Mouse (Mus musculus) thymus, adult 2 months (tissue): ENCODE results near the gene Lpar1.

ENCODE experiments used
- CTCF ChIP-seq: fragments of 200-500 bp; IDR thresholded peaks from 2 replicates; pipeline ENCODE4 v1.5.1; 2012; ENCODE audit warnings: mild to moderate bottlenecking, control low read depth, low read length, moderate library complexity, borderline replicate concordance; ENCODE audit not compliant: control insufficient read depth, poor library complexity, insufficient read depth; ENCODE audit errors: extremely low read depth
- POLR2A ChIP-seq: fragments of 200-500 bp; IDR thresholded peaks from 2 replicates; pipeline ENCODE4 v1.6.1; 2012; ENCODE audit warnings: mild to moderate bottlenecking, low read length, control low read depth, moderate library complexity; ENCODE audit not compliant: control insufficient read depth, poor library complexity, insufficient read depth; ENCODE audit errors: extremely low read depth

DNA sequence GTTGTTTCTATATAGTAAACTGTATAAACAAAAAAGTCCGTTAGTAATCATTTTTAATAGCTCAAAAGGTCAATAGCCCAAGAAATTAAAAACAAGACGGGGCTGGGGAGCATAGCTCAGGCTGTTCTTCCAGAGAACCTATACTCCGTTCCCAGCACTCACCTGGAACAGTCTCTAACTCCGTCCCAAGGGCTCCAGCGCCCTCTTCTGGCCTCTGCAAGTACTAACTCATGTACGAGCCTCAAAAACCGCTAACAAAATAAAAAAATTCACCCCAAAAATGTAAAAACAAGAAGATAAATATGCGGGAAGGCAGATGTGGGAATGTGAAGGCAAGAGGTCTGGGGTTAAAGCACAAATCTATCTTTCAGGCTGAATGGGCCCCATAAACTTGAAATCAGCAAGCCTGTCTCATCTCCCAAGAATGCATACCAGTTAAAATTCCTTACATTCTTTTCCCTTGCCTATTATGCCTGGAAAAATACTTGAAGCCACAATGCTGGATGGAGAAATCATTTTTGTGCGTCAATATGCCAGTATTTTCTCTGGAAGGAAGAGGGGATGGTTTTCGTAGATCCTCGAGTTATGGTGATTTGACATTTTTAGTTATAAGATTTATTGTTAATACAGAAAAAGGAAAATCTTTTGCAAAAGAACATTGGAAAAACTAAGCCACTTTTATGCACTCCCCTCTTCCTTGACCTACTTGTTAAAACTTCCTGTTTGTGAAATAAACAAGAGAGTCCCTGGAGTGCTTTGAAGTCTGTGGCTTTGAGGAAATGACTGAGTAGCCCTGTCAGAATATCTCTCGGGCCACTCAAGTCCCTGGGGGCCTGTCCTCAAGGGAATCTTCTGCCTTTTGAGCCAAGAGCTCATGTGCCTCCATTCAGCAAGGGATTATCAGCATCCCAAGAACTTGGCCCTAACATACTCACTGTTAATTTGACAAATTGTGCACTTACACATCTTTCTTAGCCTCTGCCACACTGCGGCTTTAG, 140.2 kb downstream of the Lpar1 start:
- TF ChIP-seq CTCF (no peak), POLR2A (no peak)
